Mouse (Mus musculus) kidney, embryonic 14.5 days (tissue): Measurements from ENCODE around the gene Scml4. TPM values are rescaled to one million over a fixed set of nuclear protein-coding genes. Genes with fewer than 3 reads are reported as not detected.

ENCODE experiments used
- ATAC-seq: fragments of 200-750 bp; cut with Nextera tagmentation; 2 replicates; pipeline ENCODE4 v1.8.0; 2017; ENCODE audit warnings: moderate number of reproducible peaks, mild to moderate bottlenecking, moderate TSS enrichment, moderate library complexity; ENCODE audit not compliant: low FRiP score, low TSS enrichment
- H3K27ac ChIP-seq: fragments of 300-500 bp; sonication (generic); 2 replicates; pipeline ENCODE4 v1.5.1; 2014; ENCODE audit warnings: low read depth, mild to moderate bottlenecking, low read length, moderate library complexity, mixed read lengths
- H3K27me3 ChIP-seq: fragments of 300-500 bp; sonication (generic); 2 replicates; pipeline ENCODE4 v1.6.1; 2014; ENCODE audit warnings: mild to moderate bottlenecking, low read length; ENCODE audit not compliant: control insufficient read depth, insufficient read depth
- H3K36me3 ChIP-seq: fragments of 300-500 bp; sonication (generic); 2 replicates; pipeline ENCODE4 v1.6.1; 2014; ENCODE audit warnings: low read length, mixed read lengths; ENCODE audit not compliant: control insufficient read depth, insufficient read depth
- H3K4me1 ChIP-seq: fragments of 300-500 bp; sonication (generic); 2 replicates; pipeline ENCODE4 v1.6.1; 2014; ENCODE audit warnings: low read length, mixed read lengths; ENCODE audit not compliant: control insufficient read depth, insufficient read depth
- H3K4me2 ChIP-seq: fragments of 300-500 bp; sonication (generic); replicated peaks from 2 replicates; pipeline ENCODE4 v1.6.1; 2014; ENCODE audit warnings: low read depth, mild to moderate bottlenecking, low read length
- H3K4me3 ChIP-seq: fragments of 300-500 bp; sonication (generic); 2 replicates; pipeline ENCODE4 v1.5.1; 2014; ENCODE audit warnings: mild to moderate bottlenecking, low read length
- H3K9ac ChIP-seq: fragments of 300-500 bp; sonication (generic); 2 replicates; pipeline ENCODE4 v1.6.1; 2014; ENCODE audit warnings: low read depth, mild to moderate bottlenecking, low read length, moderate library complexity
- H3K9me3 ChIP-seq: fragments of 300-500 bp; sonication (generic); 2 replicates; pipeline ENCODE4 v1.6.1; 2016; ENCODE audit warnings: low read length; ENCODE audit not compliant: control insufficient read depth
- WGBS: fragments of 180-500 bp; shearing (Covaris S2); extraction: QIAGEN DNeasy Blood & Tissue Kit; methylation state at CpG from one replicate; pipeline ENCODE4 v1.1.7; 2014; 5-methylcytosine and 5-hydroxymethylcytosine counted together
- polyA plus RNA-seq: library from polyadenylated mRNA; unstranded; fragments of >200 nt; fragmentation: Nextera tagmentation; extraction: Ambion mirVana; gene quantifications from 2 replicates; pipeline ENCODE4 v1.2.1, GENCODE M21; 2014

Scml4 gene
- polyA plus RNA-seq, 1 experiment from 2014 or later = 0.53 TPM

DNA sequence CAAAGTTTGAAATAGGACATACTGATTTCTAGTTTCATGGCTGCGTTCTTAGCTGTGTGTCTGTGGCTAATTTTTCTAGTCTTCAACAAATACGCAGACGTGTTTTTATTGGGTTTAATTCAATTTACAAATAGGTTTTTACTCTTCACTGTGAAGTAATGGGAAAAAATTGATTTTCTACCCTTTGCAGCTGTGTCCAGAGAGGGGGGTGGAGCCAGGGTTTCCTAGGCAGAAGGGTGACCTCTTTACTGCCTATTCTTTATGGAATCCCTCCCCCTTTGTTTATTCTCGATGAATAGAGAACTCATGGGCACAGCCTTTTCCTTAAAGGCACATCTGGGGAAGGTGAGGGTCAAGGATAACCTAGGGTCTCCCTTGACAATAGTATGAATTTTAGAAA is 98.5 kb downstream of the Scml4 start:
- Histone ChIP-seq H3K9me3 (no peaks in the 10 kb centered on the region), H3K27ac (no peak overlapping the region)

DNA sequence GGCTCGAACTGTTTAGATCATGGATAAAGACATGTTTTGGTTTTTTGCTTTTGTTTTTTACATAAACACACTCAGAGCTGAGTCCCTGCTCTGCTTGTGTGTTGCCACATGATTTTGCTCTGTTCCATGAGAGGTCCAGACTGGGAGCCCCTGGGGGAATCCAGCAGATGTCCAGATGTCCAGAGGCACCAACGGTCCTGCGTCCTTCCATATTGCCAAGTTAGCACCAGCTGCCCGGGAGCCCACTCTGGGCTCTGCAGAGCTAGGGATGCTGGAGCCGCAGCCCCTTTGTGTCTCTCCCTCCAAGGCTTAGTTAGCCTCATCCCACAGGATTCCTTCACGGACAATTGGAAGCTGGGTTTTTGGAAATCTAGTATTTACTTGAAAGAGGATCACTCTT is 101.6 kb downstream of the Scml4 start:
- Histone ChIP-seq H3K27me3 (peaks cover 7% of the 10 kb centered on the region; the same call in 1 of the 2 replicates), H3K4me3 (no peak overlapping the region), H3K9me3 (no peaks in the 10 kb centered on the region), H3K4me1 (peaks cover 3% of the 10 kb centered on the region; the same call in 1 of the 2 replicates), H3K4me2 (no peak overlapping the region), H3K36me3 (no peaks in the 10 kb centered on the region), H3K27ac (peak overlapping the region; percentile 37; the same call in 1 of the 2 replicates), H3K9ac (no peak overlapping the region)
- ATAC-seq = no peak
- WGBS = 74% methylated on average over 6 of the region's 6 CpGs

More for the DNA sequence above, 98.5 kb downstream of the Scml4 start:
- peaks cover 3% of the 10 kb centered on the region; the same call in 1 of the 2 replicates for H3K4me1 ChIP-seq
- H3K9ac ChIP-seq = no peak overlapping the region
- ATAC-seq = no peak; the same call in 1 of the 2 replicates
- peak overlapping the region; percentile 35; the same call in 1 of the 2 replicates for H3K4me3 ChIP-seq
- 52% methylated on average over 4 of the region's 4 CpGs for WGBS
- H3K36me3 ChIP-seq = no peaks in the 10 kb centered on the region
- peak overlapping the region; percentile 43 for H3K4me2 ChIP-seq
- H3K27me3 ChIP-seq = peaks cover 10% of the 10 kb centered on the region; the same call in 1 of the 2 replicates

DNA sequence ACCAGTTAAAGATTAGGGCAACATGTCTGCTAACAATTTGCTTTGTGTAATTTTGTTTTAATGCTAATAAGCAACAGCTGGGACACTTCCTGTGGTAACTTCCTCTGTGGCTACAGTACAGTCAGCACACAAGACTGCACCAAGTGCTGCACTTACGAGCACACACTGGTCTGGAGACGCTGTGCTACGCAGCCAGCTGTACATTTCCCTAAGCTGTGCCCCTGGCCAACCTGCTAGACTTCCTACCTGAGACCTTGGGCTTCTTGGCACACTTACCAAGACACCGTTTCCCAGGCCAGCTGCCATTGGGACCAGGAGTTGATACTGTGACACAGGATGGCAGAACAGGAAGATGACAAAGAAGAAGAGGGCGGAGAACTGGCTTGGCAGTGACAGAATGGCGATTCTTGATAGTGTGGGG is 102.0 kb downstream of the Scml4 start:
- H3K4me3 ChIP-seq = no peak overlapping the region
- H3K9me3 ChIP-seq = no peaks in the 10 kb centered on the region
- no peak overlapping the region for H3K4me2 ChIP-seq
- no peaks in the 10 kb centered on the region for H3K36me3 ChIP-seq
- H3K4me1 ChIP-seq = peaks cover 3% of the 10 kb centered on the region; the same call in 1 of the 2 replicates
- H3K27ac ChIP-seq = no peak overlapping the region; the same call in 1 of the 2 replicates
- 81% methylated on average over 6 of the region's 6 CpGs for WGBS
- peaks cover 7% of the 10 kb centered on the region; the same call in 1 of the 2 replicates for H3K27me3 ChIP-seq
- peak; percentile 48; the same call in 1 of the 2 replicates for ATAC-seq
- no peak overlapping the region for H3K9ac ChIP-seq

DNA sequence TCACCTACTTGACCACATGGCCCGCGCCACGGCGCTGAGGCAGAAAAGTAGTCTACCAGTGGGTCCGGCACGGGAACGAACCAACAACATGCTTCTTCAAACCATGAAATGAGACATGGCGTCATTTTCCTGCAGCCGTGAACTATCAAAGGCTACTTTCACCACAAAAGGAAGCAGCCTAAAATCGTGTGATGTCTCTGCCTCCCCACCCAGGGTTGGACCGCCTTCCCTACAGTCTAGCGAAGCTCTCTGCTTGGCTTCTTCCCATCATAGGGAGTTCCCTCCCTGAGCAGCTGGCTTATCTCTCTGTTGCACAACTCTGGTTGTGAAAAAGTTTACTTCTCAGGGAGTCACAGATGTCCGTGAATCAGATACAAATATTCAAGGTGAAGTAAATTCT is 102.5 kb downstream of the Scml4 start:
- WGBS = 91% methylated on average over 13 of the region's 13 CpGs
- ATAC-seq = no peak
- peaks cover 7% of the 10 kb centered on the region; the same call in 1 of the 2 replicates for H3K27me3 ChIP-seq
- no peaks in the 10 kb centered on the region for H3K9me3 ChIP-seq
- H3K4me2 ChIP-seq = no peak overlapping the region
- H3K9ac ChIP-seq = no peak overlapping the region
- no peak overlapping the region for H3K27ac ChIP-seq
- H3K36me3 ChIP-seq = no peaks in the 10 kb centered on the region
- no peak overlapping the region for H3K4me3 ChIP-seq
- peaks cover 3% of the 10 kb centered on the region; the same call in 1 of the 2 replicates for H3K4me1 ChIP-seq

DNA sequence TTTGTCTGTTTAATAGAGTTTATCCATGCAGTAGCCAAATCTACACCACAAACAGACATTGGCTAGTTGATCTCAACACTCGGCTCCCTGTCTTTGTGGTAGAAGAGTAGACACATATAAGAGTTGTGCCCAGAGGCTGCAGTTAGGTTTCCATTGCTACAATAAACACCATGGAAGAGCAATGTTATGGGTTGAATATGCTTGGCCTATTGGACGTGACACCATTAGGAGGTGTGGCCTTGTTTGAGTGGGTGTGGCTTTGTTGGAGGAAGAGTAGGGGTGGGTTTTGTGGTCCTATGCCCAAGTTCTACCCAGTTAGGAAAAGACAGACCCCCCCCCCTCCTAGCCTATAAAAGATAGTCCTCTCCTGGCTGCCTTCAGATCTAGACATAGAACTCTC is 102.9 kb downstream of the Scml4 start:
- no peak overlapping the region for H3K4me3 ChIP-seq
- no peak overlapping the region for H3K27ac ChIP-seq
- peaks cover 3% of the 10 kb centered on the region; the same call in 1 of the 2 replicates for H3K4me1 ChIP-seq
- no peak overlapping the region for H3K9ac ChIP-seq
- no peaks in the 10 kb centered on the region for H3K36me3 ChIP-seq
- H3K9me3 ChIP-seq = no peaks in the 10 kb centered on the region
- H3K4me2 ChIP-seq = no peak overlapping the region
- ATAC-seq = no peak
- 89% methylated on average over 2 of the region's 2 CpGs for WGBS
- peaks cover 7% of the 10 kb centered on the region; the same call in 1 of the 2 replicates for H3K27me3 ChIP-seq

DNA sequence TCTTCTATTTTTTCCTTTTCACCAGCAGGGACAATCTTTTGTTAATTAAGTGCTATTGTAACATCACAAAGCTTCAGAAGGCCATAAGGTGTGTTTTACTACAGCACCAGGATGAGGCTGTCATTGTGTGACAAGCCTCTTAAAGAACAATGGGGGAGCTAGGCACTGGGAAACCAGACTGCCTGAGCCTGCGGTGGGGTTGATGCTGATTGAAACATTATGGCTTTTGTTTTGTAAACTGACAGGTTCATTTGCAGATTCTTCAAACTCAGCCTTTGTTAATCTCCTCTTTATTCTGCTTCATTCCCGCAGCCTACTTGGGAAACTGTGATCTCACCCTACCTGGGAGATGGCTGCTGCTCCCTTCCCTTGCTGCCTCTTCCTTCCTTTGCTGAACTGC is 108.2 kb downstream of the Scml4 start:
- H3K9ac ChIP-seq = no peak overlapping the region
- no peak overlapping the region for H3K27ac ChIP-seq
- no peaks in the 10 kb centered on the region for H3K36me3 ChIP-seq
- no peak overlapping the region for H3K4me2 ChIP-seq
- H3K9me3 ChIP-seq = no peaks in the 10 kb centered on the region
- WGBS = 23% methylated on average over 2 of the region's 2 CpGs
- H3K4me1 ChIP-seq = 0 out of 2 replicates have a peak, but pooled peaks cover 10% of the 10 kb centered on the region
- 0 out of 2 replicates have a peak, but pooled peaks cover 2% of the 10 kb centered on the region for H3K27me3 ChIP-seq
- no peak for ATAC-seq
- H3K4me3 ChIP-seq = no peak overlapping the region

DNA sequence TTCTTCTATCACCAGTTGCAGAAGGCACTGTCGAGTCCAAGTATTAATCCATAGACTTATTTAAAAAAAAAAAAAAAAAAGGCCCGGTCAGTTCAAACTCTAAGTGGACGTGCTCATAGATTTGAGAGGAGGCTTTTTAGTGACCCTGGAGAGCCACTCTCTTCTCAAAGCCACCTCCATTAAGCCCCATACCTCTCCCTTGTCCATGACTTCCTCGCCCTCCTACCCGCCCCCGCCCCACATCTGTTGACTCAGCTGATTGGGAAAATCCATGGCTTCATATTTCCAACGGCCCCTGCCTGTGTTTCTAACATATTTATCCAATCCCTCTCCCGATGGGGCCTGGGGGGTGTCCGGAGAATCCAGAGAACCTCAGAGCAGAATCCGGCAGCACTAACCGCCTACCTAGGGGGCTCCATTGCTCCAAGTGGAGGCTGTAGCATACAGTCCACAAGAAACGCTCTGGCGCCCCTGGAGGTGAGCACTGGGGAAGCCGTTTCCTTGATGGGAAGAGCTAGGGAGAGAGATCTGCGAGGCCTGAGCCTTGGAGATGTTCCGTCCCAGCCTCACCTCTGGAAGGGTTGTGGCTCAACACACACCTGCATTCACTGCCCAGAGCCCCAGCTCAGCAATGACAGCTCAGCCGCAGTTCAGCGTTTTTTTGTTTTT is 112.5 kb downstream of the Scml4 start:
- WGBS = 32% methylated on average over 18 of the region's 18 CpGs
- ATAC-seq = peak; percentile 79
- peak overlapping the region; percentile 31; the same call in 1 of the 2 replicates for H3K4me2 ChIP-seq

DNA sequence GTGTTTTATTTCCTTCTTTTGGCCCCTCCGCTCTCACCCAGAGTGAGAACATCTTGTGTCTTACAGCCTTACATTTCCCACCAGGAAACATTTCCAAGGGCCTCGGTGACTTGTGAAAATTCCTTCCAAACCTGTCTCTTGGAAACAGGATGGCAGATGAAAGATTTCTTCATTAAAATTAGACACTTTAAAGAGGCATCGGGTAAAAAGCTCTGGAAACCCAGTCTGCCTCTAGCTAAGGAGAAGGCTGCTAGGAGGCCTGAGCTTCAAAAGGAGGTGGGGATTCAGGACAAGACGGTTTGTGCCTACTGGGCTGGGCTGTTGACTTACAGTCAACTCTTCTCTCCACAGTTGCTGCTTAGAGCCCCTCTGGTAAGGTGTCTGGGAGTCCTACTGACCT is 113.4 kb downstream of the Scml4 start:
- Histone ChIP-seq H3K4me3 (no peak overlapping the region), H3K9me3 (no peaks in the 10 kb centered on the region), H3K9ac (no peak overlapping the region), H3K36me3 (no peaks in the 10 kb centered on the region), H3K4me1 (0 out of 2 replicates have a peak, but pooled peaks cover 16% of the 10 kb centered on the region), H3K4me2 (no peak overlapping the region), H3K27ac (no peak overlapping the region), H3K27me3 (0 out of 2 replicates have a peak, but pooled peaks cover 2% of the 10 kb centered on the region)
- ATAC-seq = no peak
- WGBS = 24% methylated on average over 4 of the region's 4 CpGs

More for the DNA sequence above, 112.5 kb downstream of the Scml4 start:
- 0 out of 2 replicates have a peak, but pooled peaks cover 16% of the 10 kb centered on the region for H3K4me1 ChIP-seq
- H3K27ac ChIP-seq = no peak overlapping the region
- H3K27me3 ChIP-seq = 0 out of 2 replicates have a peak, but pooled peaks cover 2% of the 10 kb centered on the region
- H3K4me3 ChIP-seq = no peak overlapping the region
- no peaks in the 10 kb centered on the region for H3K9me3 ChIP-seq
- H3K9ac ChIP-seq = no peak overlapping the region
- H3K36me3 ChIP-seq = no peaks in the 10 kb centered on the region

DNA sequence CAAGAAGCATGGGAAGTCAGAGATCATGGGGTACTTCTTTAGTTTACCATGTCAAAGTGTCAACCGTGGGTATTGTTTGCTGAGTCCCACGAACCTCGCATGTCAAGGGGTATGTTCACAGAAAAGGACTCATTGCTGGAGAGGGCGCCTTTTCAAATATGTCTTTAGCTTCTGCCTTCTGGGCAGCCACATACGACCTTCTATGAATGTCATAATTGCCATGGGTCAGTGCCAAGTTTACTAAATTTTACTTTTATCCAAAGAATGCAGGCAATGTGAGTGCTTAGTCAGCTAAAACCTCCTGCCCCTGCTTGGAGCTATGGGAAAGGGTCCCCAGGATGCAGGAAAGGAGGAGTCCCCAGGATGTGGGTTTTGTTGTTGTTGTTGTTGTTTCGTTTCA is 116.4 kb downstream of the Scml4 start:
- Histone ChIP-seq H3K4me3 (no peak overlapping the region), H3K9me3 (no peaks in the 10 kb centered on the region), H3K9ac (no peak overlapping the region), H3K4me2 (no peak overlapping the region), H3K27ac (no peak overlapping the region), H3K36me3 (no peaks in the 10 kb centered on the region), H3K4me1 (0 out of 2 replicates have a peak, but pooled peaks cover 16% of the 10 kb centered on the region), H3K27me3 (no peaks in the 10 kb centered on the region)
- ATAC-seq = no peak
- 87% methylated on average over 6 of the region's 6 CpGs for WGBS
